Mouse (Mus musculus) liver, adult 2 months (tissue): ENCODE measurements at regions not wholly inside any gene's neighbourhood (a gene's known extent, or its start where the extent isn't known, plus 50 kb on each side); places are given as distances from the start of the nearest gene placed in this dataset.

Experiments
- CTCF ChIP-seq: fragments of 200-500 bp; IDR thresholded peaks from 2 replicates; pipeline ENCODE4 v1.5.1; 2011; ENCODE audit warnings: low read depth, low read length, control low read depth
- POLR2A ChIP-seq: fragments of 200-500 bp; IDR thresholded peaks from 2 replicates; pipeline ENCODE4 v1.6.1; 2011; ENCODE audit warnings: low read length, control low read depth; ENCODE audit not compliant: insufficient read depth; ENCODE audit errors: extremely low read depth

DNA sequence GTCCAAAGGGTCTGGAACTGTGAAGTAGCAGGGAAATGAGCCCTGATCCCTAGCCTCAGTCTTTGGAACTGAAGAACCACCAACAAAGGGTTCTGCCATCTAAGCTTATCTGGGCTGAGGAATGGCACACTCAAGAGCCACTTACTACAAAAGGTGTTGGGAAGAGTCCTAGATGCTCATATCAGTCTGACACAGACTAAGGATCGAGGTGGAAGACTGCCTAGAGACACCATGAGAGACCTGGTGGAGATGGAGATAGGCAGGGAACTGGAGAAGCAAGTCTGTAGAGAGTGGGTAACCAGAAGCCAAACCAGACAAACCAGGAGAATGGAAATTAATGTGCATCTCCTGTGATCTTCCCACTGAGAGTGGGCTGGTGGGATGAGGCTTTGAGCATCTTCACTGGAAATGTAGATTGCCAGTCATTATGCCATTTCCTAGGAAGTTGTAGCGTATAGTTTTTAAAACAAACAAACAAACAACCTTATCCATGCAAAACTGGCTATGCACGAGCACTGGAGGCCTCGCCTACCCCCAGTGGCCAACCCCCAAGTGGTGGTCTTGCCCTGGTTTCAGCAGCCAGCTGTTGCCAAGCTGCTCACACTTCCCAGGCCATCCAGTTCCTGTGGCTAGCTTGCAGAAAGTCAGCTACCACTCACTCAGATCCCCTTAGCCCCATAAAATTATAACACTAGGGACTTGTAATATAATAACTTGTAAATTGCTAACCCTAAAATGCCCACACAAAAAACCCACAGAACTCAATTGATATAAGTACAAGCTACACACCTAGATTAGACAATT, 136.2 kb upstream of the Meis1 start:
- TF ChIP-seq POLR2A (no peak), CTCF (no peak)
